Mouse (Mus musculus): ENCODE results near the gene Tmem97. TPM values are rescaled to one million over a fixed set of nuclear protein-coding genes. Genes with fewer than 3 reads are reported as not detected.

Gene Tmem97
- polyA plus RNA-seq, 2 experiments from 2014 or later: 23.3 to 28.4 TPM

DNA sequence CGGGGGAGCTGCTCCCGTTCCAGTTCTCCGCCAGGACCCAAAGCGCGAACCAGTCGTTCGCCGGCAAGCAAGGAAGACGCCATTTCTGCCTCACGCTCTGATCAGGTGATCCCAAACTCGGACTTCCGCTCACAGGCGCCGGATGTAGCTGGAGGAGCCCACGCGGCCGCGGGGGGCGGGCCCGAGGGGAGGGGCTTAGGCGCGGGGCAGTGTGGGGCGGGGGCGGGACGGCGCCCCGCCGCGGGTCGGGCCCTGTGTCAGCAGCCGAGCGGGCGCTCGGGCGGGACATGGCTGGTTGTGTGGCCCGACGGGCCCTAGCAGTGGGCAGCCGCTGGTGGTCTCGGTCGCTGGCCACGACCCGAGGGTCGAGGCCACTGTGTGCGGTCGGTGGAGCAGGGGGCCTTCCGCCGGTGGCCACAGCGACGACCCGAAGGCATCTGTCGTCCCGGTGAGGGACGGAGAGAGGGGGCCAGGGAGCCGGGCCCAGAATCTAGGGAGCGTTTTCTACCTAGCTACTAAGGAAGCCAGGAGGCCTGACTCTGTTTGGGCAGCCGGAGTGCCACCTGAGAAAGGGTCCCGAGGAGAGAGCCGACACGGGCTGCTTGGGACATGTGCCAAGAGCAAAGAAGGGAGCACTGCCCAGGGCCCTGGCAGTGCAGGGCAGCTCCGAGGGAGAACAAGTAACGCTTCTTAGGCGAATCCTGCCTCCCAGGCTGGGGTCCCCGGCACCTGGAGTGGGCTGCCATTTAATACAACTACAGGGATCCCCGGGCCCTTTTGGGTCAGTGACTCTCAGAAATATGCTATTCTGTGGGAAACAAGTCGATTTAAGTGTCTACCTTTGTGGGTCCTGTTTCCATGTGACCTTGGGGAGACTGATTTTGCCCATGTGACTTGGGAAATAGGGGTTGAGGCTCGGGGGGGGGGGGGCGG, 38.3 kb downstream of the Tmem97 start, which contains the start of the genes Tmem199 and Poldip2:
Gene Tmem199, minus strand, starts transcription at position 148 of the 933 bp plus-strand sequence.
Gene Poldip2, plus strand, starts transcription at position 169 of the 933 bp plus-strand sequence.
- peak; percentile 87 for ATAC-seq

DNA sequence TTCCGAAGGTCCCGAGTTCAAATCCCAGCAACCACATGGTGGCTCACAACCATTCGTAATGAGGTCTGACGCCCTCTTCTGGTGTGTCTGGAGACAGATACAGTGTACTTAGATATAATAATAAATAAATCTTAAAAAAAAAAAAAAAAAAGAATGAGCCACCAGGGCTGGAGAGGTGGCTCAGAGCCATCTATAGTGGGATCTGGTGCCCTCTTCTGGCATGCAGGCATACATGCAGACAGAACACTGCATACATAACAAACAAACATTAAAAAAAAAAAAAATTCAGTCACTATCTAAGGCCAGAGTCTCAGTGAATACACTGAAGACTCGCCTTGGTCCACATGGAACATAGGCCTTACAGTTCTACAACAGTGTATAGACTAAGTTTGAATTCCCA, 41.4 kb downstream of the Tmem97 start:
- no peak for ATAC-seq

DNA sequence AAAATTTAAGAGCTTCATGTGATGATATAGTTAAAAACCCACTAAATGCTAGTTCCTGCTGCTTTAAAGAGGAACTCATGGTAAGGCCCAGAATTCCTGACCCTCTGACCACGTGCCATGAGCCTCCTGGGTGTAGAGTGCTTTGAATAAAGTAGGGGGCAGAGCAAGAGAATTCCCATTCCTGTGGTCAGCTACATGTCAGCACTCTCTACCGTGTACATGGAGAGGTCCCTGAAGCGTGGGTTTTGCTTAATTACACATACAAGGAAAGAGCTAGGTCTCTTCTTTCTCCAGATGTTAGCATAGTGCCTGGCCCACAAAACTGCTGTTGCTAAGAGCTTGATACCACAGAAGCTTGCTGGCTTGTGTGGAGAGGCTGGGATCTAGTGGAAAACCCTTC, 45.1 kb downstream of the Tmem97 start:
- no peak for ATAC-seq

DNA sequence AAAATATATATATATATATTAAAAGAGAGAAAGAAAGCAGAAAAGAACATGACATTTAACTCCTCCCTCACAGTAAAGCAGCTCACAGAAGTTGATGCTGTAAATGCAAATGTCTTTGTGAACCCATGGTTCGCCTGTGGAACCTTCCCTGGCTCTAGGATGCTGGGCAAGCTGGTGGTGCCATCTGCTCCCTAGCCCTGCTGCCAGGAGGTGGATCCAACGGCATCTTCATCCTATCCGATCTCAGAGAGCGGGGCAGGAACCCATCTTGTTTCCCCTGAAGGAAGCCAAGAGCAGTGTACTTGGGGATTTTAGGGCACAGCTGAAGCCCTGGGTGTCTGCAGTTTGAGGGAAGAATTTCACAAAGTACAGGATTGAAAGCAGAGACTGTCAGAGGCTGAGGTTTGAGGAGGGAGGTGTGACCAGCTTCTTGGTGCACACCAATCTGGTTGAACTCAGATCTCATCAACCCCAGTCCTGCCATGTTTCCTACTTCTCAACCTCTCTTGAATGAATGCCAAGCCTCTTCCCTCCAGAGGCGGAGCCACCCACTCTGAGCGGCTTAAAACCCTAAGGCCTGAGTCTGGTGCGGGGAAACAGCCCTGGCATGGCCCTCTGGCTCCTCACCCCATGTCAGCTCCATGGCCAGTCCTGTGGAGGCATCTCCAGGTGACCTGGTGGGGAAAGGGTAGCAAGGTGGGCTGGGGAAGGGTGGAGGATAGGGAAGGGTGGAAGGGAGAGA, 47.5 kb downstream of the Tmem97 start, which contains the start of gene Sebox:
Gene Sebox, plus strand, starts transcription at position 539 of the 742 bp plus-strand sequence.
- no peak for ATAC-seq

DNA sequence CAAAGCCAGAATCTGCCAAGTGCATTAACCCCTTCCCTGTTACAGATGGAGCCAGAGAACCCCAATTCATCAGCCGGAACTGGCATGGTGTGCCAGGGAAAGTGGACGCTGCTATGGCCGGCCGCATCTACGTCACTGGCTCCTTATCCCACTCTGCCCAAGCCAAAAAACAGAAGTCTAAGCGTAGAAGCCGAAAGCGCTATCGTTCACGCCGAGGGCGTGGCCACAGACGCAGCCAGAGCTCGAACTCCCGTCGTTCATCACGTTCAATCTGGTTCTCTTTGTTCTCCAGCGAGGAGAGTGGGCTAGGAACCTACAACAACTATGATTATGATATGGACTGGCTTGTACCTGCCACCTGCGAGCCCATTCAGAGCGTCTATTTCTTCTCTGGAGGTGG, 49.0 kb downstream of the Tmem97 start:
- no peak for ATAC-seq

DNA sequence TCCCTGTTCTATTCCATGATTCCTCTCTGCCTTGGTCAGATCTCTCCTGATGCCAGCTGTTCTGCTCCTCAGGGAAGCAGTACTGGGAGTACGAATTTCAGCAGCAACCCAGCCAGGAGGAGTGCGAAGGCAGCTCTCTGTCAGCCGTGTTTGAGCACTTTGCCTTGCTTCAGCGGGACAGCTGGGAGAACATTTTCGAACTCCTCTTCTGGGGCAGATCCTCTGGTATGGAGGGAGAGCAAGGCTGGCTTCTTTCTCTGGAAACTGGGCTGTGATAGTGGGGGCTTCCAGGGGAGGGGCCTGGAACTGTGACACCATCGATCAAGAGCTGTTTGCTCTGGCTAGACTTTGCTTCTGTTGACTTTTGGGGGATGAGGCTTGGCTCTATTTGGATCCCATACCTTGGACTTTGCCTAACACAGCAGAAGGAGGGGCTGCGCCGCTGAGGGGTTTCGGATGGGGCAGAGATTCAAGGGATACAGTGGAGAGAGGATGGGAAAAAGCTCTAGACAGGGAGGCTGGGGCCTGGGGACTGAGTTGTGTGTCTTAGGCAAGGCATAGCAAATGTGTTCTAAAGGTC, 49.9 kb downstream of the Tmem97 start:
- ATAC-seq: no peak

DNA sequence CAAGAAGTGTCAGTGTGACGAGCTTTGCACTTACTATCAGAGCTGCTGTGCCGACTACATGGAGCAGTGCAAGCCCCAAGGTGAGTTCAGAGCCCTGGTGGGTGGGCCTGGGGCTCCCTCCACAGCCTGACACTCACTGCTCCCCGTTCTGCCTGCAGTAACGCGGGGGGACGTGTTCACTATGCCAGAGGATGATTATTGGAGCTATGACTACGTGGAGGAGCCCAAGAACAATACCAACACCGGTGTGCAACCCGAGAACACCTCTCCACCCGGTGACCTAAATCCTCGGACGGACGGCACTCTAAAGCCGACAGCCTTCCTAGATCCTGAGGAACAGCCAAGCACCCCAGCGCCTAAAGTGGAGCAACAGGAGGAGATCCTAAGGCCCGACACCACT, 51.0 kb downstream of the Tmem97 start:
- ATAC-seq: no peak

DNA sequence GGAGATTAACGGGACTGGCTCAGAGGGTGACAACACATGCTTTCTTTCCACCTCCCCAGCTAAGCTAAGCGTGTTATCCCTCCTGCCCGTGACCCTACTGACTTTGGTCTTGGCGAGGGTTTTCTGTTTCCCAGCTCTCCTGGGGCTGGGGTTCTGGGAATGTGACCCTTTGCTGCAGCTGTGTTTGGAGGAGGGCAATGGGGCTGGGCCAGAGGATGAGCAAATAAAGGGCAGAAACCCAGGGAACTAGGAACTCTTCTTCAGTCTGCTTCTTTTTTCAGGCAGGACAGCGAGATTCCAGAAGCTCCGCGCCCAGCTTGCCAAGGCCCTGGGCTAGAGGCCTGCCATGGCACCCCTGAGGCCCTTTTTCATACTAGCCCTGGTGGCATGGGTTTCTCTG, 51.6 kb downstream of the Tmem97 start, which contains the start of gene Vtn:
Gene Vtn, plus strand, starts transcription at position 88 of the 400 bp plus-strand sequence.
- no peak for ATAC-seq

DNA sequence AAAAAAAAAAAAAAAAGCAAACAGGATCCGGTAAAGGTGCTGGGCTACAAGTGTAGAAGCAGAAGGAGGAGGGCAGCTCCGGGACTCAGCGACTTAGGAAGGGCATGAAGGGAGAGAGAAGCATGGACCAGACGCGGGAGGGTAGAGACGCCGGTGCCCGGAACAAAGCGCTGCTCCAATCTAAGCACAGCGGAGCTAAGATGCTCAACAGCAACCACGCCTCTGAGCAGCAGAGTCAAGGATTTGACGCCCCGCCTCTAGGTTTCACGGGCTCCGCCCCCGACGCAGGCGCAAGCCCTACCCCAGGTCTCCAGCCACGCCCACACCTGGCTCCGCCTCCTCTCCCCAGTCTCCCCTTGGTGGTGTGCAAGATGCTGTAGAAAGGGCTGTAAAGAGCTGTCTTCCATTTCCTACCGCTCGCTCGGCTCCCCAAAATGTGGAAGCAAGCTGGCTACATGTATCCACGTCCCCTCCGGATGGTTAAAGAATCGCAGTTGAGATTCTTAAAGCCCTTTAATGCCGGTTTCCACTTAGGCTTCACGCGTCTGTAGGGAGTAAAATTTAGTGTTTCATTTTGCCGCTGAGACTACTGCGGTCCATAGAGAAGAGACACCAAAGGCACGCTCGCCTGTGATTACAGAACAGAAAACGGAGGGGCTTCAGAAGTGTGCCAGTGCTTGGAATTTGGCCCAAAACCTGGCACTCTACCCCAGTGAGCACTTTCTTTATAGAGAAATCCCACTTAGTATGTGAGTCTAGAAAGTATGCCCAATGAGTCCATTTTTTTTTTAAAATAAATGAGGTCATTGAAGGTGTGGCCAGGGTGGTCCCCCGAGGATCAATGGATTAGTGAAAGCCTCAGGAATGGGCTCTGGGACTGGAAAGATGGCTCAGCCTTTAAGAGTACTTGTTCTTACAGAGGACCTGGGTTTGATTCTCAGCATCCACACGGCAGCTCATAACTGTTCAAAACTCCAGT, 52.7 kb downstream of the Tmem97 start, which contains the start of gene Sarm1:
Gene Sarm1, minus strand, starts transcription at position 211 of the 979 bp plus-strand sequence.
- peak; percentile 99 for ATAC-seq

DNA sequence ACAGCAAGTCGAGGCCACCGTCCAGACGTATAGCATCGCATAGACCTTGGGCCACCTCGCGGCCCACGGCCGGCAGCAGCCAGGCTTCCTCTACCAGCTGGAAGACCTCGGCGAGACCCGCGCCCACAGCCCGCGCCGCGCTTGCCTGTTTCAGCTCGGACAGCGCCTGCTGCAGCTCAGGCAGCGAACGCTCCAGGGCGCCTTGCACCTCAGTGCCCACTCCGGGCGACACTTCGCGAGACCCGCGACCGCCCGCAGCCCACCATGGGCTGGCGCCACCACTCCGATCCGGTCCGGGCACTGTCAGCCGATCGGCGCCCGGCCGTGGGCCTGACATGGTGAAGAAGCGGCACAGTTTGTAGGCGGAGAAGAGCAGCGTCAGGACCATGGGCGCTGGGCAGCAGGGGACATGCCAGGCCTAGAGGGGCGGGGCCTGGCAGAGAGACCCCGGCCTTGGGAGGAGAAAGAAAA, 53.5 kb downstream of the Tmem97 start:
- no peak for ATAC-seq

DNA sequence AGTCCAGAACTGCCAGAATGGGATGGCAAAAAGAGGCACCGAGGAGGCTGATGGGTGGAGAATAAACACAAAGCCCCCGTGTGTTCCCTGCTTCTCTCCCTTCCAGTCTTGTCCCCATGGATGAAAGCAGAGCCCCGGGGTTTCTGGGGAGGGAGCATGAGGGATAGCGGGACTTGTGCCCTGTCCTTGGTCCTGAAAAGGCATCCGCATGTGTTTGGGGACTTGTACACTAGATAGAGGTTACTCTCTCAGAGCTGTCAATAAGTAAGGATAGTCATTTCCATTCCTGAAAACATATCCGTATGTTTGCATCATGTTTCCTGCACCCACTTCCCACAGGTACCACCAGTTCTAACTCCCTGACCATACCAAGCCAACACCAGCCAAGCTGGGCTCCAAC, 54.7 kb downstream of the Tmem97 start:
- ATAC-seq: no peak

Other genes with a start within 250 kb of the Tmem97 start
- gene Spag5, start 249.2 kb downstream of the Tmem97 start, polyA plus RNA-seq (2017; shearing (Covaris generic)): 1 to 10 TPM; 7.3 to 7.4 TPM
- gene Aldoc, start 227.8 kb downstream of the Tmem97 start, polyA plus RNA-seq (2017; shearing (Covaris generic)): 1 to 10 TPM; 5.6 to 8.6 TPM
- 10 to 100 TPM; 43.6 to 66.6 TPM for gene Pigs, start 222.4 kb downstream of the Tmem97 start, polyA plus RNA-seq (2017; shearing (Covaris generic))
- gene Unc119, start 207.3 kb downstream of the Tmem97 start, polyA plus RNA-seq (2017; shearing (Covaris generic)): 10 to 100 TPM; 17.0 to 17.6 TPM
- gene Foxn1, start 164.2 kb downstream of the Tmem97 start, polyA plus RNA-seq (2017; shearing (Covaris generic)): not detected
- gene Slc13a2, start 128.6 kb downstream of the Tmem97 start, polyA plus RNA-seq (2017; shearing (Covaris generic)): not detected
- 1 to 10 TPM; 1.0 to 1.4 TPM for gene Slc46a1, start 85.1 kb downstream of the Tmem97 start, polyA plus RNA-seq (2017; shearing (Covaris generic))
- 1 to 10 TPM; 1.0 to 1.7 TPM for gene Sarm1, start 53.0 kb downstream of the Tmem97 start, polyA plus RNA-seq (2017; shearing (Covaris generic))
- not detected for gene Vtn, start 51.7 kb downstream of the Tmem97 start, polyA plus RNA-seq (2017; shearing (Covaris generic))
- not detected for gene Sebox, start 47.3 kb downstream of the Tmem97 start, polyA plus RNA-seq (2017; shearing (Covaris generic))
- gene Tmem199, start 38.6 kb downstream of the Tmem97 start, polyA plus RNA-seq (2017; shearing (Covaris generic)): 10 to 100 TPM; 47.9 to 58.6 TPM
- 10 to 100 TPM; 11.2 to 12.9 TPM for gene Poldip2, start 38.6 kb downstream of the Tmem97 start, polyA plus RNA-seq (2017; shearing (Covaris generic))
- 10 to 100 TPM; 12.1 to 14.6 TPM for gene Tnfaip1, start 14.4 kb downstream of the Tmem97 start, polyA plus RNA-seq (2017; shearing (Covaris generic))
- 100 to 1,000 TPM; 114 to 134 TPM for gene Ift20, start 14.4 kb downstream of the Tmem97 start, polyA plus RNA-seq (2017; shearing (Covaris generic))
- 10 to 100 TPM; 23.8 to 30.5 TPM for gene Nlk, start 146.6 kb upstream of the Tmem97 start, polyA plus RNA-seq (2017; shearing (Covaris generic))
- gene Ccnq, start 201.0 kb upstream of the Tmem97 start, polyA plus RNA-seq (2017; shearing (Covaris generic)): 10 to 100 TPM; 38.4 to 46.6 TPM

Measured in activated CD4-positive, CD25-positive, alpha-beta regulatory T cell, adult 4 months (primary cell).